Mouse (Mus musculus): ENCODE results near the gene Adamts7.

- TF ChIP-seq USF1 (IDR thresholded peaks at IDR 0.05; ENCODE audit: low read depth) (no peak), E2F4 (IDR thresholded peaks at IDR 0.05; ENCODE audit: insufficient read depth) (no peak), POLR2A (IDR thresholded peaks at IDR 0.05; ENCODE audit: insufficient read length, low read depth) (no peak), POLR2AphosphoS2 (IDR thresholded peaks at IDR 0.05; ENCODE audit: insufficient read length, low read depth) (no peak), MAX (IDR thresholded peaks at IDR 0.05; ENCODE audit: low read depth) (no peak), MYOD1 (IDR thresholded peaks at IDR 0.05; ENCODE audit: control insufficient read depth in 1 of 3, insufficient read length in 2 of 3, low read depth in 2 of 3) (peak in 2 of 3 experiments; percentile 50 to 88), REST (IDR thresholded peaks at IDR 0.05; ENCODE audit: insufficient read depth, insufficient read length) (no peak), CEBPB (IDR thresholded peaks at IDR 0.05; ENCODE audit: insufficient read depth, poor library complexity, severe bottlenecking) (no peak), TCF3 (IDR thresholded peaks at IDR 0.05; ENCODE audit: insufficient read length, low read depth) (no peak)
Observed at GRCm38 (mm10) chr9:90181656-90182388, 19.0 kb downstream of the Adamts7 start.

Measured in myocyte (in vitro differentiated cells).